14 mouse cellular contexts compared by ENCODE assay signal in genomic region chr6:54802348-54802747, GRCm38 (mm10). TPM values are rescaled to one million over a fixed set of nuclear protein-coding genes. Genes with fewer than 3 reads are reported as not detected.
DNase-seq lines count a peak whose midpoint lies in the region; ATAC-seq and TF ChIP-seq lines count a peak whose summit lies in the region.
"Had no signal": no experiment of that assay in that cellular context is flagged by ENCODE, and none has a peak within 500 bp of the region (broad histone marks: within the 10 kb centered on the region; RNA-seq: fewer than 3 reads in every experiment).

No protein-coding gene starts in this region.

- no peak for TF ChIP-seq POLR2A in small intestine, adult 2 months (IDR thresholded peaks at IDR 0.05; ENCODE audit: low read depth, low read length)

- peak overlapping the region; percentile 51 for H3K27ac ChIP-seq in forebrain, embryonic 13.5 days
- no peak overlapping the region for H3K27ac ChIP-seq in forebrain, embryonic 10.5 days
- H3K27ac ChIP-seq in liver, embryonic 11.5 days (ENCODE audit: low read depth, low read length): no peak overlapping the region
- H3K27ac ChIP-seq in small intestine, adult 2 months (ENCODE audit: insufficient read depth, low read depth, low read length): no peak overlapping the region
- H3K27ac ChIP-seq: heart, embryonic 15.5 days had no signal

- H3K9ac ChIP-seq in forebrain, embryonic 13.5 days: no peak overlapping the region
- H3K9ac ChIP-seq in liver, embryonic 11.5 days (ENCODE audit: low read depth, low read length): no peak overlapping the region
- H3K9ac ChIP-seq: heart, embryonic 15.5 days; limb, embryonic 15.5 days had no signal

- no peaks in the 10 kb centered on the region for H3K9me3 ChIP-seq in forebrain, embryonic 13.5 days (replicated peaks)
- H3K9me3 ChIP-seq in forebrain, embryonic 10.5 days: peaks cover 8% of the 10 kb centered on the region; the same call in 1 of the 2 replicates
- H3K9me3 ChIP-seq in liver, embryonic 11.5 days (ENCODE audit: control insufficient read depth, low read length): peaks cover 3% of the 10 kb centered on the region
- H3K9me3 ChIP-seq: limb, embryonic 15.5 days; megakaryocyte, embryonic 14.5 days had no signal

- 58% methylated on average over 8 of the region's 8 CpGs for WGBS in forebrain, embryonic 13.5 days
- 80% methylated on average over 8 of the region's 8 CpGs for WGBS in forebrain, embryonic 10.5 days
- 63% methylated on average over 8 of the region's 8 CpGs for WGBS in liver, embryonic 11.5 days
- 20% methylated on average over 8 of the region's 8 CpGs for WGBS in small intestine, adult 2 months

- TF ChIP-seq CTCF in small intestine, adult 2 months (IDR thresholded peaks at IDR 0.05; ENCODE audit: extremely low read depth, insufficient read length, insufficient replicate concordance, low read depth, low read length): no peak

- no peaks in the 10 kb centered on the region for H3K27me3 ChIP-seq in forebrain, embryonic 13.5 days
- 0 out of 2 replicates have a peak, but pooled peaks cover 4% of the 10 kb centered on the region for H3K27me3 ChIP-seq in forebrain, embryonic 10.5 days (ENCODE audit: poor library complexity, severe bottlenecking)
- no peaks in the 10 kb centered on the region for H3K27me3 ChIP-seq in liver, embryonic 11.5 days (replicated peaks; ENCODE audit: control insufficient read depth, insufficient read depth, low read length)
- no peaks in the 10 kb centered on the region for H3K27me3 ChIP-seq in small intestine, adult 2 months (ENCODE audit: control insufficient read depth, insufficient read depth, low read length)
- H3K27me3 ChIP-seq: heart, embryonic 15.5 days; limb, embryonic 15.5 days had no signal

- no peak for DNase-seq in forebrain, embryonic 10.5 days (ENCODE audit: extremely low spot score, low spot score)
- DNase-seq in liver, embryonic 11.5 days (ENCODE audit: low spot score): peak; percentile 25
- DNase-seq in liver: no peak
- DNase-seq in cerebellum, postnatal 14 days: peak; percentile 59 to 80
- DNase-seq in gastrocnemius, postnatal 4 days (ENCODE audit: low spot score in 2 of 2): no peak
- DNase-seq in spleen, adult 18-20 months: no peak
- DNase-seq: gastrocnemius, postnatal 14 days; kidney, postnatal 4 days had no signal

- H3K4me3 ChIP-seq in forebrain, embryonic 13.5 days: no peak overlapping the region
- no peak overlapping the region for H3K4me3 ChIP-seq in forebrain, embryonic 10.5 days
- no peak overlapping the region for H3K4me3 ChIP-seq in liver, embryonic 11.5 days (ENCODE audit: low read depth, low read length)
- H3K4me3 ChIP-seq in small intestine, adult 2 months (ENCODE audit: low read depth, low read length): peak overlapping the region; percentile 39; the same call in 1 of the 2 replicates
- H3K4me3 ChIP-seq: heart, embryonic 15.5 days; limb, embryonic 15.5 days; megakaryocyte, embryonic 14.5 days had no signal

- no peaks in the 10 kb centered on the region for H3K36me3 ChIP-seq in forebrain, embryonic 13.5 days (ENCODE audit: poor library complexity, severe bottlenecking)
- no peaks in the 10 kb centered on the region for H3K36me3 ChIP-seq in forebrain, embryonic 10.5 days (replicated peaks)
- no peaks in the 10 kb centered on the region for H3K36me3 ChIP-seq in liver, embryonic 11.5 days (ENCODE audit: control insufficient read depth, insufficient read depth, low read length)
- H3K36me3 ChIP-seq in small intestine, adult 2 months (ENCODE audit: control insufficient read depth, insufficient read depth, low read length): no peaks in the 10 kb centered on the region
- H3K36me3 ChIP-seq: heart, embryonic 15.5 days; limb, embryonic 15.5 days had no signal

- H3K4me1 ChIP-seq in forebrain, embryonic 13.5 days: no peaks in the 10 kb centered on the region
- H3K4me1 ChIP-seq in forebrain, embryonic 10.5 days: no peaks in the 10 kb centered on the region
- no peaks in the 10 kb centered on the region for H3K4me1 ChIP-seq in liver, embryonic 11.5 days (replicated peaks; ENCODE audit: control insufficient read depth, insufficient read depth, low read length)
- H3K4me1 ChIP-seq in small intestine, adult 2 months (ENCODE audit: control insufficient read depth, insufficient read depth, insufficient read length, low read length): peaks cover 8% of the 10 kb centered on the region
- H3K4me1 ChIP-seq: heart, embryonic 15.5 days had no signal

- no peak overlapping the region for H3K4me2 ChIP-seq in forebrain, embryonic 13.5 days
- no peak overlapping the region for H3K4me2 ChIP-seq in liver, embryonic 11.5 days
- H3K4me2 ChIP-seq: heart, embryonic 15.5 days; limb, embryonic 15.5 days had no signal

- peak; percentile 81 for ATAC-seq in forebrain, embryonic 13.5 days
- no peak for ATAC-seq in liver, embryonic 11.5 days (replicated peaks; ENCODE audit: low FRiP score)
- ATAC-seq: activated CD4-positive, CD25-positive, alpha-beta regulatory T cell, adult 4 months had no signal

RNA-seq across cellular contexts. Expression of gene Znrf2, which starts 14.4 kb away (rescaled TPM):
- polyA plus RNA-seq in forebrain, embryonic 13.5 days (2015; fragmentation: Nextera tagmentation; extraction: Ambion mirVana): 9.9 and 11.3 TPM in 2 replicates
- 1.8 and 2.3 TPM in 2 replicates for polyA plus RNA-seq in forebrain, embryonic 10.5 days (2016; fragmentation: Nextera tagmentation; extraction: Ambion mirVana)
- 3.9 and 4.1 TPM in 2 replicates for polyA plus RNA-seq in liver, embryonic 11.5 days (2014; fragmentation: Nextera tagmentation; extraction: Ambion mirVana)
- polyA plus RNA-seq in small intestine, adult 2 months (2012; rRNA removed): 3.8 and 7.0 TPM in 2 replicates
- total RNA-seq in gastrocnemius, postnatal 4 days (2021): 10 to 100 TPM; 10.9 to 11.0 TPM

Comparison
In these comparisons a context has a peak if more than half of its experiments do, and no peak if none do; other contexts are left out.
1. DNase-seq: peak in liver, embryonic 11.5 days (single experiment) and cerebellum, postnatal 14 days (2 of 2); none in forebrain, embryonic 10.5 days (single experiment), liver (single experiment), gastrocnemius, postnatal 4 days (0 of 2) and spleen, adult 18-20 months (0 of 2).